Mouse (Mus musculus) C2C12 (cell line): Measurements from ENCODE around the gene Gadd45gip1.

Source experiments
- CEBPB ChIP-seq: IDR thresholded peaks from one replicate; pipeline ENCODE4 v1.6.1; 2011; ENCODE audit warnings: low read depth, mild to moderate bottlenecking, control low read depth, moderate library complexity
- CTCF ChIP-seq: IDR thresholded peaks from one replicate; pipeline ENCODE4 v1.5.1; 2011; ENCODE audit not compliant: control insufficient read depth, insufficient read depth, insufficient read length
- MAX ChIP-seq: IDR thresholded peaks from one replicate; pipeline ENCODE4 v1.6.1; 2011; ENCODE audit warnings: mild to moderate bottlenecking, control low read depth
- MYOD1 ChIP-seq: IDR thresholded peaks from one replicate; pipeline ENCODE4 v1.6.1; 2011; ENCODE audit warnings: low read depth; ENCODE audit not compliant: control insufficient read depth, insufficient read length
- MYOG ChIP-seq: IDR thresholded peaks from one replicate; pipeline ENCODE4 v1.6.1; 2011; ENCODE audit not compliant: control insufficient read depth, insufficient read length; ENCODE audit errors: extremely low read depth
- USF1 ChIP-seq: IDR thresholded peaks from one replicate; pipeline ENCODE4 v1.6.1; 2011; ENCODE audit warnings: low read depth, mild to moderate bottlenecking, control low read depth, moderate library complexity

- TF ChIP-seq MYOG: no peak
- TF ChIP-seq CTCF: no peak
- TF ChIP-seq CEBPB: no peak
- no peak for TF ChIP-seq MAX
- TF ChIP-seq USF1: no peak
- TF ChIP-seq MYOD1: no peak
Measured at GRCm38 (mm10) chr8:84785756-84786677, 45.3 kb upstream of the Gadd45gip1 start.
